ENCODE assay signal across 7 mouse cellular contexts in the genomic region with DNA sequence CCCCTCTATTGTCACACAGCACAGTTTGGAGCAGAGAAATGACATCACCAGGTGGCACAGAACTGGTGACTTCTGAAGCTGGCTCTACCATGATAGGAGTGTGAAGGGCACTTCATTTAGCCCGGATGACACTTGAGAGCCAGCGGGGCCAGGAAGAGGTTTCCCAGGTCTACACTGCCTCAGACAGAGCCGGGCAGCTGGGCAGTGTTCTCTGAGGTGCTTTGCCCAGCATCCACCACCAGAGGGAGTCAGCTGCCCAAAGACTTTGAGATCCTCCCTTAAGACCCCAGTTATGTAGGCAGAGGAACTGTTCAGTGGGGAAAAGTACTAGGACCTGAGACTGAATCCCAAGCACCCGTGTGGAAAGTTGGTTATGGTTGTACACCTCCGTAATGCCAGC. TPM values are rescaled to one million over a fixed set of nuclear protein-coding genes. Genes with fewer than 3 reads are reported as not detected.
DNase-seq lines count a peak whose midpoint lies in the region; ATAC-seq and TF ChIP-seq lines count a peak whose summit lies in the region.

No protein-coding gene starts in this region.

- no peak overlapping the region for H3K27ac ChIP-seq in ES-E14 (ENCODE audit: insufficient read depth, low read depth, low read length, poor library complexity, severe bottlenecking)
- H3K27ac ChIP-seq in embryonic facial prominence, embryonic 10.5 days (replicated peaks), result no peak overlapping the region
- no peak overlapping the region for H3K27ac ChIP-seq in hindbrain, embryonic 12.5 days

- peak; percentile 67 for DNase-seq in ES-E14 (ENCODE audit: low read depth, low spot score)
- DNase-seq in adrenal gland, postnatal 10 days, result peak; percentile 74
- DNase-seq in embryonic facial prominence, embryonic 10.5 days (ENCODE audit: low spot score), result peak; percentile 78
- peak; percentile 56 to 65 for DNase-seq in layer of hippocampus, postnatal 25 days (ENCODE audit: extremely low spot score in 1 of 2, low spot score in 1 of 2)
- peak; percentile 35 for DNase-seq in lung, postnatal 25 days (ENCODE audit: low spot score)
- peak; percentile 62 for DNase-seq in right cerebral cortex, postnatal 14 days

- no peaks in the 10 kb centered on the region for H3K27me3 ChIP-seq in embryonic facial prominence, embryonic 10.5 days (replicated peaks; ENCODE audit: low read depth, poor library complexity, severe bottlenecking)
- no peaks in the 10 kb centered on the region for H3K27me3 ChIP-seq in hindbrain, embryonic 12.5 days

- in situ Hi-C loops in ES-E14 (cut with MboI; ENCODE audit: low sequenced_read_pairs in 2 of 2, unreplicated experiment in 2 of 2), result no loop called here

- H3K9me3 ChIP-seq in ES-E14 (ENCODE audit: control insufficient read depth, insufficient read depth, low read depth, low read length), result no peaks in the 10 kb centered on the region
- 0 out of 2 replicates have a peak, but pooled peaks cover 2% of the 10 kb centered on the region for H3K9me3 ChIP-seq in embryonic facial prominence, embryonic 10.5 days
- H3K9me3 ChIP-seq in hindbrain, embryonic 12.5 days (replicated peaks), result no peaks in the 10 kb centered on the region

- H3K36me3 ChIP-seq in ES-E14 (ENCODE audit: control insufficient read depth, insufficient read depth, low read length, poor library complexity, severe bottlenecking), result no peaks in the 10 kb centered on the region
- H3K36me3 ChIP-seq in embryonic facial prominence, embryonic 10.5 days (replicated peaks), result no peaks in the 10 kb centered on the region
- no peaks in the 10 kb centered on the region for H3K36me3 ChIP-seq in hindbrain, embryonic 12.5 days

- H3K4me2 ChIP-seq in hindbrain, embryonic 12.5 days (replicated peaks), result no peak overlapping the region

- WGBS in embryonic facial prominence, embryonic 10.5 days, result 23% methylated on average over 5 of the region's 5 CpGs
- 9% methylated on average over 5 of the region's 5 CpGs for WGBS in hindbrain, embryonic 12.5 days

- H3K4me3 ChIP-seq in ES-E14 (ENCODE audit: insufficient read depth in 1 of 2, low read depth in 1 of 2, low read length in 2 of 2, poor library complexity in 1 of 2, severe bottlenecking in 1 of 2), result no peak overlapping the region
- no peak overlapping the region for H3K4me3 ChIP-seq in embryonic facial prominence, embryonic 10.5 days
- H3K4me3 ChIP-seq in hindbrain, embryonic 12.5 days, result no peak overlapping the region

- ATAC-seq in hindbrain, embryonic 12.5 days (ENCODE audit: low FRiP score), result 0 out of 2 replicates have a peak, but pooled peaks have one; percentile 53

- peaks cover 0 to 5% of the 10 kb centered on the region in 2 experiments; a peak in 1 of 4 replicates for H3K4me1 ChIP-seq in ES-E14 (ENCODE audit: control insufficient read depth in 2 of 2, insufficient read depth in 2 of 2, low read length in 2 of 2, poor library complexity in 1 of 2)
- peaks cover 6% of the 10 kb centered on the region for H3K4me1 ChIP-seq in embryonic facial prominence, embryonic 10.5 days
- peaks cover 13% of the 10 kb centered on the region for H3K4me1 ChIP-seq in hindbrain, embryonic 12.5 days

- no peak overlapping the region for H3K9ac ChIP-seq in ES-E14 (ENCODE audit: insufficient read depth, low read depth, low read length, poor library complexity, severe bottlenecking)
- H3K9ac ChIP-seq in hindbrain, embryonic 12.5 days, result no peak overlapping the region

TF ChIP-seq in ES-E14, 5 proteins besides CTCF, POLR2A, EP300 and RAD21:
- TF ChIP-seq ZC3H11A (IDR thresholded peaks at IDR 0.05; ENCODE audit: borderline replicate concordance, low read depth, low read length) (peak; percentile 49; the same call in 1 of the 2 replicates), HCFC1 (IDR thresholded peaks at IDR 0.05; ENCODE audit: borderline replicate concordance, insufficient read depth, low read length) (no peak), ZNF384 (IDR thresholded peaks at IDR 0.05; ENCODE audit: low read depth, low read length) (no peak), MAFK (IDR thresholded peaks at IDR 0.05; ENCODE audit: insufficient read depth, low read depth, low read length) (no peak), CHD2 (IDR thresholded peaks at IDR 0.05; ENCODE audit: low read depth, low read length) (no peak)

RNA-seq across cellular contexts. Expression of a gene that starts 27.1 kb away (rescaled TPM):
- total RNA-seq in ES-E14 (2012; rRNA removed), result 1.2 and 2.2 TPM in 2 replicates
- total RNA-seq in adrenal gland, postnatal 10 days (2021), result 10 to 100 TPM; 46.5 to 54.0 TPM
- 1.8 and 2.9 TPM in 2 replicates for polyA plus RNA-seq in embryonic facial prominence, embryonic 10.5 days (2016; fragmentation: Nextera tagmentation; extraction: Ambion mirVana)
- polyA plus RNA-seq in hindbrain, embryonic 12.5 days (2016; fragmentation: Nextera tagmentation; extraction: Ambion mirVana), result 12.0 and 12.2 TPM in 2 replicates
- total RNA-seq in layer of hippocampus, postnatal 25 days (2021), result 100 to 1,000 TPM; 166 to 185 TPM

RNA-seq across cellular contexts. Expression of a gene that starts 30.6 kb away (rescaled TPM):
- total RNA-seq in ES-E14 (2012; rRNA removed), result 6.2 and 6.8 TPM in 2 replicates
- 10 to 100 TPM in 1 of 2 experiments, 1 to 10 TPM in 1; 8.0 to 10.7 TPM for total RNA-seq in adrenal gland, postnatal 10 days (2021)
- polyA plus RNA-seq in embryonic facial prominence, embryonic 10.5 days (2016; fragmentation: Nextera tagmentation; extraction: Ambion mirVana), result 4.3 and 5.1 TPM in 2 replicates
- polyA plus RNA-seq in hindbrain, embryonic 12.5 days (2016; fragmentation: Nextera tagmentation; extraction: Ambion mirVana), result 7.5 and 8.5 TPM in 2 replicates
- 10 to 100 TPM; 14.7 to 15.2 TPM for total RNA-seq in layer of hippocampus, postnatal 25 days (2021)

RNA-seq across cellular contexts. Expression of a gene that starts 46.0 kb away (rescaled TPM):
- 62.4 and 69.7 TPM in 2 replicates for total RNA-seq in ES-E14 (2012; rRNA removed)
- total RNA-seq in adrenal gland, postnatal 10 days (2021), result 100 to 1,000 TPM in 1 of 2 experiments, 10 to 100 TPM in 1; 93.6 to 102 TPM
- 66.4 and 68.0 TPM in 2 replicates for polyA plus RNA-seq in embryonic facial prominence, embryonic 10.5 days (2016; fragmentation: Nextera tagmentation; extraction: Ambion mirVana)
- polyA plus RNA-seq in hindbrain, embryonic 12.5 days (2016; fragmentation: Nextera tagmentation; extraction: Ambion mirVana), result 63.8 and 64.8 TPM in 2 replicates
- 100 to 1,000 TPM in 1 of 2 experiments, 10 to 100 TPM in 1; 92.7 to 104 TPM for total RNA-seq in layer of hippocampus, postnatal 25 days (2021)

RNA-seq across cellular contexts. Expression of a gene that starts 51.6 kb away (rescaled TPM):
- total RNA-seq in ES-E14 (2012; rRNA removed), result 3.5 and 3.6 TPM in 2 replicates
- total RNA-seq in adrenal gland, postnatal 10 days (2021), result under 1 TPM; 0.21 to 0.27 TPM
- 0.05 and 0.20 TPM in 2 replicates for polyA plus RNA-seq in embryonic facial prominence, embryonic 10.5 days (2016; fragmentation: Nextera tagmentation; extraction: Ambion mirVana)
- polyA plus RNA-seq in hindbrain, embryonic 12.5 days (2016; fragmentation: Nextera tagmentation; extraction: Ambion mirVana), result 0.32 and 0.36 TPM in 2 replicates
- total RNA-seq in layer of hippocampus, postnatal 25 days (2021), result under 1 TPM; 0.30 to 0.45 TPM

Comparison
In these comparisons a context has a peak if more than half of its experiments do, and no peak if none do; other contexts are left out.
1. RNA of a gene that starts 27.1 kb away (total RNA-seq): 166 to 185 TPM in layer of hippocampus, postnatal 25 days and 46.5 to 54.0 TPM in adrenal gland, postnatal 10 days; 1.2 to 2.2 TPM in ES-E14; every median in the first group is over 10 times any median in the second.
2. Peak in every context shown above with its lines, with median percentiles within 50 percentile points of each other: DNase-seq.